Mouse (Mus musculus) T-helper 1 cell (primary cell): ENCODE measurements around the gene Tns3.

Experiments
- in situ Hi-C: fragments of 300-600 bp; cut with MboI, MseI; formaldehyde crosslinking; loops from one replicate; pipeline ENCODE4 v1.15.1; 2025; ENCODE audit warnings: high pct_unique_total_duplicates

Tns3 gene

GRCm38 (mm10) chr11:8479313-8479712 is 185.0 kb downstream of the Tns3 start:
- in situ Hi-C loops: no loop called here

- in situ Hi-C loops: no loop called here
These were observed 190.7 kb downstream of the Tns3 start for GRCm38 (mm10) chr11:8473616-8474015.

GRCm38 (mm10) chr11:8472439-8472838 is 191.9 kb downstream of the Tns3 start:
- in situ Hi-C loops: no loop called here

- in situ Hi-C loops: no loop called here
These were observed 192.8 kb downstream of the Tns3 start for GRCm38 (mm10) chr11:8471535-8471934.

GRCm38 (mm10) chr11:8469537-8469936 is 194.8 kb downstream of the Tns3 start:
- in situ Hi-C loops: no loop called here

- in situ Hi-C loops: no loop called here
These were observed 195.9 kb downstream of the Tns3 start for GRCm38 (mm10) chr11:8468161-8469091.

- in situ Hi-C loops: no loop called here
These were observed 196.8 kb downstream of the Tns3 start for GRCm38 (mm10) chr11:8467403-8468160.

- in situ Hi-C loops: no loop called here
These were observed 200.5 kb downstream of the Tns3 start for GRCm38 (mm10) chr11:8463866-8464265.

- in situ Hi-C loops: no loop called here
These were observed 201.4 kb downstream of the Tns3 start for GRCm38 (mm10) chr11:8462827-8463405.

GRCm38 (mm10) chr11:8460835-8461234 is 203.5 kb downstream of the Tns3 start:
- in situ Hi-C loops: no loop called here

GRCm38 (mm10) chr11:8457951-8458350 is 206.4 kb downstream of the Tns3 start:
- in situ Hi-C loops: no loop called here

- in situ Hi-C loops: no loop called here
These were observed 207.6 kb downstream of the Tns3 start for GRCm38 (mm10) chr11:8456586-8457285.

GRCm38 (mm10) chr11:8455650-8456049 is 208.7 kb downstream of the Tns3 start:
- in situ Hi-C loops: no loop called here

GRCm38 (mm10) chr11:8453252-8453651 is 211.1 kb downstream of the Tns3 start:
- in situ Hi-C loops: no loop called here

GRCm38 (mm10) chr11:8451597-8452201 is 212.6 kb downstream of the Tns3 start:
- in situ Hi-C loops: no loop called here

GRCm38 (mm10) chr11:8450540-8450939 is 213.8 kb downstream of the Tns3 start:
- in situ Hi-C loops: no loop called here

- in situ Hi-C loops: no loop called here
These were observed 218.4 kb downstream of the Tns3 start for GRCm38 (mm10) chr11:8445915-8446356.

GRCm38 (mm10) chr11:8444759-8445422 is 219.4 kb downstream of the Tns3 start:
- in situ Hi-C loops: no loop called here

GRCm38 (mm10) chr11:8443539-8444292 is 220.6 kb downstream of the Tns3 start:
- in situ Hi-C loops: no loop called here

- in situ Hi-C loops: no loop called here
These were observed 223.6 kb downstream of the Tns3 start for GRCm38 (mm10) chr11:8440706-8441105.
